Mouse (Mus musculus): ENCODE data around the gene Sgip1.

The Sgip1 gene

GRCm38 (mm10) chr4:102774549-102774948, 33.5 kb downstream of the Sgip1 start:
- no peak for DNase-seq (ENCODE audit: low read depth, low spot score)

- no peak for DNase-seq (ENCODE audit: low read depth, low spot score)
Measured at GRCm38 (mm10) chr4:102775596-102776270, 34.6 kb downstream of the Sgip1 start.

- no peak for DNase-seq (ENCODE audit: low read depth, low spot score)
Measured at GRCm38 (mm10) chr4:102779902-102780301, 38.8 kb downstream of the Sgip1 start.

- DNase-seq (ENCODE audit: low read depth, low spot score): no peak
Measured at GRCm38 (mm10) chr4:102783063-102783748, 42.1 kb downstream of the Sgip1 start.

GRCm38 (mm10) chr4:102785158-102785557, 44.1 kb downstream of the Sgip1 start:
- DNase-seq (ENCODE audit: low read depth, low spot score): no peak

- DNase-seq (ENCODE audit: low read depth, low spot score): no peak
Measured at GRCm38 (mm10) chr4:102792100-102792790, 51.1 kb downstream of the Sgip1 start.

GRCm38 (mm10) chr4:102801471-102801870, 60.4 kb downstream of the Sgip1 start:
- no peak for DNase-seq (ENCODE audit: low read depth, low spot score)

- DNase-seq (ENCODE audit: low read depth, low spot score): no peak
Measured at GRCm38 (mm10) chr4:102801936-102802335, 60.8 kb downstream of the Sgip1 start.

GRCm38 (mm10) chr4:102804611-102805010, 63.5 kb downstream of the Sgip1 start:
- DNase-seq (ENCODE audit: low read depth, low spot score): no peak

GRCm38 (mm10) chr4:102806987-102807386, 65.9 kb downstream of the Sgip1 start:
- DNase-seq (ENCODE audit: low read depth, low spot score): no peak

- DNase-seq (ENCODE audit: low read depth, low spot score): no peak
Measured at GRCm38 (mm10) chr4:102808258-102808657, 67.2 kb downstream of the Sgip1 start.

GRCm38 (mm10) chr4:102809296-102809695, 68.2 kb downstream of the Sgip1 start:
- DNase-seq (ENCODE audit: low read depth, low spot score): no peak

- DNase-seq (ENCODE audit: low read depth, low spot score): no peak
Measured at GRCm38 (mm10) chr4:102810277-102810676, 69.2 kb downstream of the Sgip1 start.

GRCm38 (mm10) chr4:102811007-102811805, 70.1 kb downstream of the Sgip1 start:
- no peak for DNase-seq (ENCODE audit: low read depth, low spot score)

GRCm38 (mm10) chr4:102813346-102813745, 72.2 kb downstream of the Sgip1 start:
- DNase-seq (ENCODE audit: low read depth, low spot score): peak; percentile 52

GRCm38 (mm10) chr4:102821786-102822185, 80.7 kb downstream of the Sgip1 start:
- DNase-seq (ENCODE audit: low read depth, low spot score): no peak

GRCm38 (mm10) chr4:102824494-102824893, 83.4 kb downstream of the Sgip1 start:
- no peak for DNase-seq (ENCODE audit: low read depth, low spot score)

GRCm38 (mm10) chr4:102826159-102826558, 85.1 kb downstream of the Sgip1 start:
- no peak for DNase-seq (ENCODE audit: low read depth, low spot score)

- no peak for DNase-seq (ENCODE audit: low read depth, low spot score)
Measured at GRCm38 (mm10) chr4:102828518-102828917, 87.4 kb downstream of the Sgip1 start.

- no peak for DNase-seq (ENCODE audit: low read depth, low spot score)
Measured at GRCm38 (mm10) chr4:102833191-102833590, 92.1 kb downstream of the Sgip1 start.

GRCm38 (mm10) chr4:102833726-102834125, 92.6 kb downstream of the Sgip1 start:
- no peak for DNase-seq (ENCODE audit: low read depth, low spot score)

- no peak for DNase-seq (ENCODE audit: low read depth, low spot score)
Measured at GRCm38 (mm10) chr4:102834710-102835109, 93.6 kb downstream of the Sgip1 start.
